Mouse (Mus musculus): ENCODE results near the gene Cetn4. TPM values are rescaled to one million over a fixed set of nuclear protein-coding genes. Genes with fewer than 3 reads are reported as not detected.

Cetn4 gene
- polyA plus RNA-seq, 1 experiment from 2014 or later, result 2.6 TPM

- Histone ChIP-seq H3K36me3 (ENCODE audit: inconsistent target) (no peaks in the 10 kb centered on the region), H3K79me2 (ENCODE audit: inconsistent target) (no peaks in the 10 kb centered on the region), H3K27ac (no peak overlapping the region), H3K4me3 (ENCODE audit: inconsistent target) (no peak overlapping the region)
- WGBS (ENCODE audit: missing documents), result 89% methylated on average over 3 of the region's 3 CpGs
Observed at GRCm38 (mm10) chr3:37326627-37327026, 14.1 kb upstream of the Cetn4 start.

GRCm38 (mm10) chr3:37325317-37326112 is 13.0 kb upstream of the Cetn4 start:
- Histone ChIP-seq H3K79me2 (ENCODE audit: inconsistent target) (no peaks in the 10 kb centered on the region), H3K4me3 (ENCODE audit: inconsistent target) (no peak overlapping the region), H3K27ac (no peak overlapping the region), H3K36me3 (ENCODE audit: inconsistent target) (no peaks in the 10 kb centered on the region)
- WGBS (ENCODE audit: missing documents), result 94% methylated on average over 5 of the region's 5 CpGs

GRCm38 (mm10) chr3:37324310-37324709 is 11.8 kb upstream of the Cetn4 start:
- Histone ChIP-seq H3K79me2 (ENCODE audit: inconsistent target) (no peaks in the 10 kb centered on the region), H3K4me3 (ENCODE audit: inconsistent target) (no peak overlapping the region), H3K27ac (no peak overlapping the region), H3K36me3 (ENCODE audit: inconsistent target) (no peaks in the 10 kb centered on the region)
- 46% methylated on average over 3 of the region's 3 CpGs for WGBS (ENCODE audit: missing documents)

- Histone ChIP-seq H3K36me3 (ENCODE audit: inconsistent target) (no peaks in the 10 kb centered on the region), H3K79me2 (ENCODE audit: inconsistent target) (no peaks in the 10 kb centered on the region), H3K4me3 (ENCODE audit: inconsistent target) (no peak overlapping the region), H3K27ac (no peak overlapping the region)
- 80% methylated on average over 1 of the region's 1 CpGs for WGBS (ENCODE audit: missing documents)
Observed at GRCm38 (mm10) chr3:37316233-37316632, 3.7 kb upstream of the Cetn4 start.

- Histone ChIP-seq H3K27ac (peak overlapping the region; percentile 31), H3K4me3 (ENCODE audit: inconsistent target) (no peak overlapping the region)
Observed at GRCm38 (mm10) chr3:37313371-37313770, 863 bp upstream of the Cetn4 start.

GRCm38 (mm10) chr3:37311897-37312369 is 575 bp downstream of the Cetn4 start:
- Histone ChIP-seq H3K4me3 (ENCODE audit: inconsistent target) (peak overlapping the region; percentile 48), H3K27ac (no peak overlapping the region), H3K36me3 (ENCODE audit: inconsistent target) (no peaks in the 10 kb centered on the region), H3K79me2 (ENCODE audit: inconsistent target) (no peaks in the 10 kb centered on the region)
- WGBS (ENCODE audit: missing documents), result 3% methylated on average over 10 of the region's 10 CpGs

More at GRCm38 (mm10) chr3:37313371-37313770, 863 bp upstream of the Cetn4 start:
- Histone ChIP-seq H3K36me3 (ENCODE audit: inconsistent target) (no peaks in the 10 kb centered on the region), H3K79me2 (ENCODE audit: inconsistent target) (no peaks in the 10 kb centered on the region)
- 0% methylated on average over 1 of the region's 1 CpGs for WGBS (ENCODE audit: missing documents)

GRCm38 (mm10) chr3:37303392-37304139 is 8.9 kb downstream of the Cetn4 start:
- no peak overlapping the region for H3K27ac ChIP-seq
- H3K79me2 ChIP-seq (ENCODE audit: inconsistent target), result no peaks in the 10 kb centered on the region
- H3K36me3 ChIP-seq (ENCODE audit: inconsistent target), result no peaks in the 10 kb centered on the region
- H3K4me3 ChIP-seq (ENCODE audit: inconsistent target), result no peak overlapping the region
- WGBS (ENCODE audit: missing documents), result 87% methylated on average over 8 of the region's 8 CpGs

- Histone ChIP-seq H3K79me2 (ENCODE audit: inconsistent target) (no peaks in the 10 kb centered on the region), H3K4me3 (ENCODE audit: inconsistent target) (no peak overlapping the region), H3K27ac (no peak overlapping the region), H3K36me3 (ENCODE audit: inconsistent target) (no peaks in the 10 kb centered on the region)
- WGBS (ENCODE audit: missing documents), result 43% methylated on average over 12 of the region's 12 CpGs
Observed at GRCm38 (mm10) chr3:37302685-37303084, 9.8 kb downstream of the Cetn4 start.

GRCm38 (mm10) chr3:37299470-37299869 is 13.0 kb downstream of the Cetn4 start:
- no peaks in the 10 kb centered on the region for H3K79me2 ChIP-seq (ENCODE audit: inconsistent target)
- H3K4me3 ChIP-seq (ENCODE audit: inconsistent target), result no peak overlapping the region
- no peaks in the 10 kb centered on the region for H3K36me3 ChIP-seq (ENCODE audit: inconsistent target)
- no peak overlapping the region for H3K27ac ChIP-seq
- WGBS (ENCODE audit: missing documents), result 84% methylated on average over 3 of the region's 3 CpGs

- 55% methylated on average over 2 of the region's 2 CpGs for WGBS (ENCODE audit: missing documents)
- Histone ChIP-seq H3K4me3 (ENCODE audit: inconsistent target) (no peak overlapping the region), H3K36me3 (ENCODE audit: inconsistent target) (no peaks in the 10 kb centered on the region), H3K27ac (no peak overlapping the region), H3K79me2 (ENCODE audit: inconsistent target) (no peaks in the 10 kb centered on the region)
Observed at GRCm38 (mm10) chr3:37292654-37293053, 19.9 kb downstream of the Cetn4 start.

GRCm38 (mm10) chr3:37291929-37292328 is 20.6 kb downstream of the Cetn4 start:
- no peak overlapping the region for H3K4me3 ChIP-seq (ENCODE audit: inconsistent target)
- no peaks in the 10 kb centered on the region for H3K79me2 ChIP-seq (ENCODE audit: inconsistent target)
- 79% methylated on average over 2 of the region's 2 CpGs for WGBS (ENCODE audit: missing documents)
- no peaks in the 10 kb centered on the region for H3K36me3 ChIP-seq (ENCODE audit: inconsistent target)
- no peak overlapping the region for H3K27ac ChIP-seq

GRCm38 (mm10) chr3:37290881-37291541 is 21.5 kb downstream of the Cetn4 start:
- no peaks in the 10 kb centered on the region for H3K79me2 ChIP-seq (ENCODE audit: inconsistent target)
- WGBS (ENCODE audit: missing documents), result 91% methylated on average over 7 of the region's 7 CpGs
- H3K4me3 ChIP-seq (ENCODE audit: inconsistent target), result no peak overlapping the region
- no peak overlapping the region for H3K27ac ChIP-seq
- no peaks in the 10 kb centered on the region for H3K36me3 ChIP-seq (ENCODE audit: inconsistent target)

GRCm38 (mm10) chr3:37289237-37289636 is 23.3 kb downstream of the Cetn4 start:
- Histone ChIP-seq H3K79me2 (ENCODE audit: inconsistent target) (no peaks in the 10 kb centered on the region), H3K4me3 (ENCODE audit: inconsistent target) (no peak overlapping the region), H3K36me3 (ENCODE audit: inconsistent target) (no peaks in the 10 kb centered on the region), H3K27ac (no peak overlapping the region)
- whole genome bisulfite sequencing (ENCODE audit: missing documents), result 86% methylated on average over 2 of the region's 2 CpGs

- 94% methylated on average over 4 of the region's 4 CpGs for WGBS (ENCODE audit: missing documents)
- Histone ChIP-seq H3K27ac (no peak overlapping the region), H3K36me3 (ENCODE audit: inconsistent target) (no peaks in the 10 kb centered on the region), H3K79me2 (ENCODE audit: inconsistent target) (no peaks in the 10 kb centered on the region), H3K4me3 (ENCODE audit: inconsistent target) (no peak overlapping the region)
Observed at GRCm38 (mm10) chr3:37283234-37283633, 29.3 kb downstream of the Cetn4 start.

All from macrophage (primary cell).